Mouse (Mus musculus) brain, embryonic 18.5 days (tissue): ENCODE results near the gene Slc25a44.
"Not testable (repeated sequence)": the region's sequence is repeated elsewhere in the genome, so short reads cannot be mapped to it uniquely, and the experiment has no call there.

Experiments
- DNase-seq: peaks from one replicate; pipeline ENCODE4 v3.0.0-alpha.2; 2012; ENCODE audit warnings: low read depth, low spot score

The Slc25a44 gene

GRCm38 (mm10) chr3:88450379-88451131 is 25.6 kb upstream of the Slc25a44 start:
- DNase-seq = no peak

DNA sequence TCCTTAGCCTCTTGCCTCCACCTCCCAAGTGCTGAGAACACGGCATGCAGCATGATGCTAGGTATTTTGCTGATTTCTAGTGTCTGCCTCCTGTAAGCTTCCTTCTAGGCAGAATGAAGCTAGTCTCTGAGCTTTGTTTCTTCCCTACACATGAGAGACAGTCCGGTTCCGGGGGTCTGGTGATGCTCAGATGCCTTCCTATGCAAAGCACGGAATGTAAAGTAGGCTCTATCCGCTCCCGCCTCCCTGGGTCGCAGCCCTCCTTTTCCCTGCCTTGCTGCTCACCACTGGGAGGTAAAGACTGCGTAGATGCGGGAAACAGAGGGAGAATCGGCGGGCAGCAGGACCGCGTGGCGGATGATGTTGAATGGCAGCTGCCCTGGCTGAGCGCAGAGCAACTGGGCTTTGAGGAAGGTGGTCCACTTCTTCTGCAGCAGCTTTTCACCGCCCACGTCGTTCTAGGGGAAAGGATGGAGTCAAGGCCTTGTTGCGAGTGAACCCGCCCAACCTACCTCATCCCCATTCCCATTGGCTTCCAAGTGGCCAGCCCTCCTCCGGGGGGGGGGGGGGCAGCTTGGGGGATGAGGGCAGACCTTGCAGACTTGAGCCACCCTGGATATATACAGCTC is 24.6 kb upstream of the Slc25a44 start:
- no peak for DNase-seq

GRCm38 (mm10) chr3:88448443-88448842 is 23.5 kb upstream of the Slc25a44 start:
- no peak for DNase-seq

DNA sequence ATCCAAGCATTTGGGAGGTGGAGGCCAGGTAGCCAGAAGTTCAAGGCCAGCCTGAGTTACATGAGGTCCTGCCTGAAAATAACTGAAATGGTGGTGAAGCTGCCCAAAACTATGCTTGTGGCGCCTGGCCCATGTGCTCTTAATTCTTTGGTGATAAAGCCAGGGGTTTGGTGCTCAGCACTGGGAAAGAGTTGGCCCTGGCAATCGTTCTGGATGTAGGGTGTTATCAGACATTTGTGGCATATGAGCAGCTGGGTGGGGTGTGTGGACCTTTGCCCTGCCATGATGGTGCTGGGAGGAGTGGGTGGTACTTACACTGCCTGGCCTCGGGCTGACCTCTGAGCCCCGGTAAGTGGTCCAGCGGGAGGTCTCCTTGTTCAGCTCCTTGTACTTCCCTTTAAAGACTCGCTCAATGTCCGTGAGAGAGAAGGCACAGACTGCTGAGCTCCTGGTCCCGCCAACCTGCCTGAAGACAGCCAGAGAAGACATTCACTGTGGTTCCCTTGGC is 22.8 kb upstream of the Slc25a44 start:
- no peak for DNase-seq

DNA sequence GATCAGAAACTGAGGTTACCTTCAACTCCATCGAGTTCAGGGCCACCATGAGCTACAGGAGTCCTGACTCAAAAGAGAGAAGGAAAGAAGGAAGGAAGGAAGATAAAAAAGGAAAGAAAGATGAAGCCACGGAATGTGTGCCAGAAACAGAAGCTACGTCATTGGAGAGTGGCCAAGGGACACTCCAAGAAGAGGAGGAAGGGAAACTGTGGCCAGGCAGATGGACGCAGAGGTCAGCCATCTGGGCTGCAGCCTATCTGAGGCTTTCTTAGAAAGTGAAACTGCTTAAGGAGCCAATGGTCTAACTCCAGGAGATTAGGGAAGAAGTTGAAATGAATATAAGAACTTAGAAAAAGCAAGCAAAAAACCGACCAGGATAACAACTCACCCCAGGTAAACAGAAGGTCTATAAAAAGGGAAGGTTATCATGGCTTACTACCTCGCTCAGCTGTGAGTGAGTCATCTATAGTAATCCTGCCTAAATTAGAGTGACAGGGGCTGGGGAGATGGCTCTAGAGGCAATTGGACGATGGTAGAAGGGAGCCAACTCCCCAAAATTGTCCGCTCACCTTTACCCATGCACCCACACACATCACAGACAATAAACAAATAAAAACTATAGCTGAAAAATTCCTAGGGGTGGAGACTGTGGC is 21.7 kb upstream of the Slc25a44 start:
- no peak for DNase-seq

- no peak for DNase-seq
Observed at GRCm38 (mm10) chr3:88442888-88443287, 17.9 kb upstream of the Slc25a44 start.

GRCm38 (mm10) chr3:88442488-88442887 is 17.5 kb upstream of the Slc25a44 start:
- no peak for DNase-seq

DNA sequence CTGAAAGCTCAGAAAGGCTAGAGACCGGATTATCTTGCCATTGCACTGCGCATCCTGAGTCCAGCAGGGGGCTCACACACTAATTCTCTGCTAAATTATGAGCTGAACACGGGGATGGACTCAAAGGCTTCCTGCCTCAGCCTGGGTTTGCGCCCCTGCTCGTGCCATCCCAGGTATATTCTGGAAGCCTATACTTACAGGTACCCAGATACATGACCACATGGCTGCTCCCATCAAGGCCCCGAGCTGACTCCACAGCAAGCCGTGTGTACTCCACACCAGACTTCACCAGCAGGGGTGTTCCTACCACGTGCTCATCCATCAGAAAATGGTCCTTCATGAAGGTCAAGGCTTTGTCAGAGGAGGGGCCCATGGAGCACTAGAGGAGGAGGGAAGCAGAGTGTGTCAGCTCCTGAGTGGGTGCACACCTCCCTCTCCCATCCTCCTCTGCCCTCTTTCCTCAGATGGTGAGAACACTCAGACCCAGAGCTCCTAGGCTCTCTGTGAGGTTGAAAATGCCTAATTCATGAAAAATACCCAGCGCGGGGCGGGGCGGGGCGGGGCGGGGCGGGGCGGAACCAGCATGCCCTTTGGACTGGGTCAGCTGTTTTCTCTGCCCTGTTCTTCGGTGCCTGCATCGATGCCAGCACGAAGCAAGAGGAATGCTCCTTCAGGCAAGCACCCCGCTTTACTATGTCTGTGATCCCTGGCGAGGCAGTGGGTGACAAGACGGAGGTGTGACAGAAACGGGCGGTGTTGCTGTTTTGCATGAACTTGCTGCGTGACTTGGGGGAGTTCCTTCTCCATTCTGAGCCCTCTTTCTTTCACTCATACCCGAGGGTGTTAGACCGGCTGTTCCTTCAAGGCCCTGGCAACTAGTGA is 15.8 kb upstream of the Slc25a44 start:
- DNase-seq = no peak

DNA sequence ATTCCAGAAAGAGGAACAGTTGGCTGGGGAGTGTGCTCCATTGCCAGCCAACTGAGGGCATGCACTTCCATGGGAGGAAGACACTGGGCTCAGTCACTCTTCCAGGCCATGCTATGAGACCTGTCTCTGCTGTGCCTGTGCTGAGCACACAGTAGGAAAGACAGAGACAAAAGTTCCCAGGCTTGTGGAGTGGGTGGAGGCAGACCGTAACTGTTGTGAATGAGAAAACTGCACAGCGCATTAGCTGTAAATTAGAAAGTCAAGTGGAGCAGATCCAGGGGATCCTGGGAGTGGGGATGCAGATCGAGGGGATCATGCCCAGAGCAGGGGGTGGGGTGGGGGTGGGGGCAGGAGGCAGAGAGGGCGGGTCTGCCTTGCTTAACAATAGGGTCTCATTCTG is 14.6 kb upstream of the Slc25a44 start:
- no peak for DNase-seq

GRCm38 (mm10) chr3:88437454-88437853 is 12.5 kb upstream of the Slc25a44 start:
- no peak for DNase-seq

GRCm38 (mm10) chr3:88436395-88437201 is 11.7 kb upstream of the Slc25a44 start:
- no peak for DNase-seq

DNA sequence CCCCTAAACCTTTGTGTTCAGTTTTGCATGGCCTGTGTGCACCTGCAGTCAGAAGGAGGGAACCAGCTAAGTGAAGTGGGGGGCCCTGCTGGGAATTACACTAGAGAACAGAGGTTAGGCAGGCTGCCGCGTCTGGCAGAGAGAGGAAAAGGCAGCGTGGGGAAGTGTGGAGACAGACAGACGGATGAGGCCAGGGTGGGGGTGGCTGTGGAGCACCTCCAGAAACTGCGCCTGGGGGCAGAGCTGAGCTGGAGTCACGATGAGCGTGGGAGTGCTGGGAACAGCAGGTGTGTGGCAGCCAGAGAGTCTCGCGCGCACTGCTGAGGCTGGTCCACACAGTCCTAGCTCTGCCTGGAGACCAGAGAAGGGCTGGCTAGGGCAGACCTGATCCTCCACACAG is 10.6 kb upstream of the Slc25a44 start:
- DNase-seq = no peak

DNA sequence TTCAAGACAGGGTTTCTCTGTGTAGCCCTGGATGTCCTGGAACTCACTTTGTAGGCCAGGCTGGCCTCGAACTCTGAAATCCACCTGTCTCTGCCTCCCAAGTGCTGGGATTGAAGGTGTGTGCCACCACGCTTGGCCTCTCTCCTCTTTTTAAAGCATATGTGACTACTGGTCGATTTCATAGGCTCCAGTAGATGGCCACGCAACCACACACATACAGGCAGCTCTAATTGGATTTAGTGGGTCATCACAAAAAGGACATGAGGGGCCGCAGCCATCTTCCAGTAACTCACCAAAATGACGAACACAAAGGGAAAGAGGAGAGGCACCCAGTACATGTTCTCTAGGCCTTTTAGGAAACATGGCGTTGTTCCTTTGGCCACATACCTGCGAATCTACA is 3.7 kb upstream of the Slc25a44 start:
- DNase-seq = not testable (repeated sequence)

DNA sequence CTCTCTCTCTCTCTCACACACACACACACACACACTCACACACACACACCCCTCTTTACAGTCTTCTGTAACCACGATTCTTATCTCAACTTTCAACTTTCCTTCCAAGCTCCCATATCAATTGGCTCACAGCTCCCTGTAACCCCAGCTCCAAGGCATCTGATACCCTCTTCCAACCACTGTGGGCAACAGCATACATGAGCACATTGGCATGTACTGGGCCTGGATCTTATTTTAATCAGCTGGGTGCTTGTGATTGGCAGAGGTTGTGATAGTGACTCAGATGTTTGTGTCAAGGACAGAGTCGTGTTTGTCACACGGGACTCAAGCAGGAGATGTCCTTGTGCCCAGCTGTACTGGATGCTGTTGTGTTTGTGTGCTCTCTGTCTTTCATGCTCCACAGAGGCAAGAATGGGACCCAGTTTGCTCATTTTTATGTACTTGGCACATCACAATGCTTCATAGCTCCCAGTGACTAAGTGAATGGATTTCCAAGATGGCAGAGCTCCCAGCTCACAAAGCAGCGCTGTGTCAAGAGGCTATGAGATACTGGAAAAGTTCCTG is 2.5 kb upstream of the Slc25a44 start:
- no peak for DNase-seq

DNA sequence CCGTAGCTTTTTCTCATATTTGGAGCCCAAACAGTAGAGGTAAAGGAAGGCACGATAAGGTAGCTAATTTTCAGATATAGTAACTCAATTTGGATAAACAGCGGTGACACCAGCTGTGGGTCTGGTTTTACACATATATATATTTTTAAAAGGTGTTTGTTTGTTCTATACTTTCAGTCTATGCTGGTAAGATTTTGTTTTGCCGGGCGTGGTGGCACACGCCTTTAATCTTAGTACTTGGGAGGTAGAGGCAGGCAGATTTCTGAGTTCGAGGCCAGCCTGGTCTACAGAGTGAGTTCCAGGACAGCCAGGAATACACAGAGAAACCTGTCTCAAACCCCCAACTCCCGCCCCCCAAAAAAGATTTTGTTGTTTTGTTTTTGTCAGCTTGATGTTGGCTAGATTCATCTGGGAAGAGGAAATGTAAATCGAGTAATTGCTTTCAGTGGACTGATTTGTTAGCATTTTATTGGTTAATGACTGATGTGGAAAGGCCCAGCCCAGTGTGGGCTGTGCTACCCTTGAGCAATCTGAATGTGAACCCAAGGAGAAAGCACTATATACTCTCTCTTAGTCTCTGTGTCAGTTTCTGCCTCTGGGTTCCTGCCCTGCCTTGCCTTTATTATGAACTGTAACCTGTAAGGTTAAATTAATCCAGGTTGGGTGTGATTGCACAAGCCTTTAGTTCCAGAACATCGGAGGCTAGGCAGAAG is 925 bp upstream of the Slc25a44 start:
- DNase-seq = no peak

- no peak for DNase-seq
Observed at GRCm38 (mm10) chr3:88425330-88425689, 371 bp upstream of the Slc25a44 start.

DNA sequence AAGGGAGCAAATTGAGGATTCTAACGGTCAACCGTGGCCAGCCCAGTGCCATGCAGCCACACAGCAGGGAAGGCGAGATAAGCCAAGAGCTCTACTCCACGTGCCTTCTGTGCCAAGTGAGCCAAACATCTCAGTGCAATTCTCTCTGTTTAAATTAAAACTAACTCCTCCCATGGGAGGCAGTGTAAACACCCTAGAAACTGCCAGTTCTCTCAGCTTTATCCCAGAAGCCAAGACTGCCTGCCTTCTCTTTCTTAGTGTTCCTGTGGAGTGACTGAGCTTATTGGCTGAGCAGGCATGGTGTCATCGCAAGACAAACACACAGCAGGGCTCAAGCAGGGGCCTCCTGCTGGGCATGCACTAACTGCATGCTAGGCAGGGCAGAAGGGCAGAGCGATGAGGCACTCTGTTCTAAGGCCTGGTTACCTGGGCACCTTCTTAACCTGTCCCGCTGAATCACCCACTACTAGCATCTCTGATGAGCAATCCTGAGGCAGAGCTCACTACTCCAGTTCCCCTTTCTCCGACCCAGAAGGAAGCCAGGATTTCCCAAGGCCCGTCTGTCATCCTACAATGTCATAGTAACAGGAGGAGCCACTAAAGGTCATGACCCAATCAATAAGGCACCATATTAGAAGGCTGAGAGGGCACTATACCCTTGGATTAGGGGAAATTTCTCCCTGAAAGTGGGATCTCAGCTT is 2.8 kb downstream of the Slc25a44 start:
- no peak for DNase-seq

DNA sequence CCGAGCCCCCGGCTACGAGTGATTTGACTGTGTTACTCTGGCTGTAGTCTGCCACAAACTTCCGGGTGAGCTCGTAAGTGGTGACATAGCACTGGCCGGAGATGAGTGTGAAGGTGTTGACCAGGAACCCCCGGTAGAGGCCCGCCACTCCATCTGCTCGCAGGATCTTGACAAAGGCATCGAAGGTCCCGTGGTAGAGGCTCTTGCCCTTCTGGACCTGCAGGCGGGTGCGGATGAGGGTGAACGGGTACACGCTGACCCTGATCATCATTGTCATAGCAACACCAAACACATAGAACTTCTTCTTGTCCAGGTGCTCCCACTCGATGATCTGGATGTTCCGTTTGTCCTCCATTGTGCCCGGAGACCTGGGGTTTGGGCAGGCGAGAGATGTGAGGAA is 4.2 kb downstream of the Slc25a44 start:
- DNase-seq = no peak

- DNase-seq = no peak
Observed at GRCm38 (mm10) chr3:88418016-88418415, 6.9 kb downstream of the Slc25a44 start.
